8 mouse cellular contexts compared by ENCODE assay signal in genomic region chr12:55446746-55447395, GRCm38 (mm10). TPM values are rescaled to one million over a fixed set of nuclear protein-coding genes. Genes with fewer than 3 reads are reported as not detected.
A peak's percentile ranks its signal among the peaks of the same experiment; 100 is the strongest.
DNase-seq lines count a peak whose midpoint lies in the region; ATAC-seq and TF ChIP-seq lines count a peak whose summit lies in the region.

No protein-coding gene starts in this region.

- no peaks in the 10 kb centered on the region for H3K9me3 ChIP-seq in hindbrain, postnatal 0 days (ENCODE audit: low read length)

- DNase-seq in NIH3T3 (ENCODE audit: low read depth): peak; percentile 74
- DNase-seq in cerebellum, postnatal 4 days (ENCODE audit: low spot score in 2 of 2): peak; percentile 46 to 74
- DNase-seq in gastrocnemius, adult 8-10 months (ENCODE audit: low spot score in 2 of 2): peak; percentile 73 to 82
- peak; percentile 90 for DNase-seq in hindbrain, postnatal 0 days (ENCODE audit: low spot score)
- DNase-seq in left cerebral cortex, adult 2 months (ENCODE audit: extremely low spot score in 1 of 2, low spot score in 2 of 2): peak; percentile 68 to 79
- DNase-seq in lung, postnatal 4 days: peak; percentile 75 to 90
- peak; percentile 80 for DNase-seq in retina, postnatal 1 day
- DNase-seq in thymus, postnatal 4 days: peak; percentile 75

- peaks cover 25% of the 10 kb centered on the region for H3K4me1 ChIP-seq in hindbrain, postnatal 0 days (ENCODE audit: insufficient read depth, low read length)

- peak overlapping the region; percentile 37; the same call in 1 of the 2 replicates for H3K9ac ChIP-seq in hindbrain, postnatal 0 days (replicated peaks; ENCODE audit: low read length)

- no peaks in the 10 kb centered on the region for H3K36me3 ChIP-seq in hindbrain, postnatal 0 days (ENCODE audit: insufficient read depth, low read length)

- peak overlapping the region; percentile 91 for H3K27ac ChIP-seq in hindbrain, postnatal 0 days
- H3K27ac ChIP-seq in left cerebral cortex, adult 2 months: peak overlapping the region; percentile 84

- H3K27me3 ChIP-seq in hindbrain, postnatal 0 days (ENCODE audit: insufficient read depth, low read length): no peaks in the 10 kb centered on the region

- no peak overlapping the region for H3K4me3 ChIP-seq in hindbrain, postnatal 0 days (ENCODE audit: low read length)
- H3K4me3 ChIP-seq in left cerebral cortex, adult 2 months: no peak overlapping the region

- peak overlapping the region; percentile 8; the same call in 1 of the 2 replicates for H3K4me2 ChIP-seq in hindbrain, postnatal 0 days (ENCODE audit: low read depth, low read length)

- no peak for TF ChIP-seq CTCF in hindbrain, postnatal 0 days (IDR thresholded peaks at IDR 0.05; ENCODE audit: low read depth)
- no peak; the same call in 1 of the 2 replicates for TF ChIP-seq CTCF in left cerebral cortex, adult 2 months (IDR thresholded peaks at IDR 0.05)

- WGBS in hindbrain, postnatal 0 days: 11% methylated on average over 13 of the region's 13 CpGs

- ATAC-seq in hindbrain, postnatal 0 days: peak; percentile 95

- intact Hi-C loops in left cerebral cortex, adult 2 months (cut with DNase I): loop anchor here (1.0 to 2.0 kb wide), 3 partner anchors 45 to 60 kb away; partner anchors contain the start of gene Nfkbia

RNA-seq across cellular contexts. Expression of gene Nfkbia, which starts 45.6 kb away (rescaled TPM):
- total RNA-seq in gastrocnemius, adult 8-10 months (2022): 10 to 100 TPM; 18.1 to 43.5 (median 29.1) TPM
- total RNA-seq in hindbrain, postnatal 0 days (2014; rRNA removed): 52.4 and 79.0 TPM in 2 replicates
- polyA plus RNA-seq in hindbrain, postnatal 0 days (2015; fragmentation: Nextera tagmentation; extraction: Ambion mirVana): 81.5 and 86.6 TPM in 2 replicates
- 10 to 100 TPM; 33.3 to 53.1 TPM for total RNA-seq in left cerebral cortex, adult 2 months (2021)
